Mouse (Mus musculus) hindbrain, embryonic 12.5 days (tissue): ENCODE measurements around the gene Orc4. TPM values are rescaled to one million over a fixed set of nuclear protein-coding genes. Genes with fewer than 3 reads are reported as not detected.
A peak's percentile ranks its signal among the peaks of the same experiment; 100 is the strongest.
"Not testable (repeated sequence)": the region's sequence is repeated elsewhere in the genome, so short reads cannot be mapped to it uniquely, and the experiment has no call there.

Experiments used
- ATAC-seq: fragments of 200-750 bp; cut with Nextera tagmentation; 2 replicates; pipeline ENCODE4 v1.8.0; 2017; ENCODE audit warnings: moderate TSS enrichment; ENCODE audit not compliant: low FRiP score
- H3K27ac ChIP-seq: fragments of 300-500 bp; sonication (generic); 2 replicates; pipeline ENCODE4 v1.5.1; 2016; ENCODE audit warnings: mild to moderate bottlenecking
- H3K27me3 ChIP-seq: fragments of 300-500 bp; sonication (generic); 2 replicates; pipeline ENCODE4 v1.6.1; 2016; ENCODE audit warnings: mild to moderate bottlenecking
- H3K36me3 ChIP-seq: fragments of 300-500 bp; sonication (generic); 2 replicates; pipeline ENCODE4 v1.6.1; 2016; ENCODE audit warnings: mild to moderate bottlenecking
- H3K4me1 ChIP-seq: fragments of 300-500 bp; sonication (generic); 2 replicates; pipeline ENCODE4 v1.6.1; 2016
- H3K4me2 ChIP-seq: fragments of 300-500 bp; sonication (generic); replicated peaks from 2 replicates; pipeline ENCODE4 v1.6.1; 2016; ENCODE audit warnings: mild to moderate bottlenecking
- H3K4me3 ChIP-seq: fragments of 300-500 bp; sonication (generic); 2 replicates; pipeline ENCODE4 v1.5.1; 2016; ENCODE audit warnings: mild to moderate bottlenecking
- H3K9ac ChIP-seq: fragments of 300-500 bp; sonication (generic); 2 replicates; pipeline ENCODE4 v1.6.1; 2016; ENCODE audit warnings: mild to moderate bottlenecking, moderate library complexity
- H3K9me3 ChIP-seq: fragments of 300-500 bp; sonication (generic); replicated peaks from 2 replicates; pipeline ENCODE4 v1.6.1; 2016; ENCODE audit warnings: mild to moderate bottlenecking
- WGBS: fragments of 180-500 bp; shearing (Covaris S2); methylation state at CpG from one replicate; pipeline ENCODE4 v1.1.7; 2016; 5-methylcytosine and 5-hydroxymethylcytosine counted together
- polyA plus RNA-seq: library from polyadenylated mRNA; unstranded; fragments of >200 nt; fragmentation: Nextera tagmentation; extraction: Ambion mirVana; gene quantifications from 2 replicates; pipeline ENCODE4 v1.2.1, GENCODE M21; 2016

Gene Orc4
- polyA plus RNA-seq, 1 experiment from 2014 or later, result 108 TPM

GRCm38 (mm10) chr2:48885945-48886344 lies 64.1 kb downstream of the Orc4 start:
- Histone ChIP-seq H3K4me1 (0 out of 2 replicates have a peak, but pooled peaks cover 3% of the 10 kb centered on the region), H3K27ac (0 out of 2 replicates have a peak overlapping the region, but pooled peaks have one; percentile 9), H3K4me3 (no peak overlapping the region), H3K9ac (no peak overlapping the region), H3K4me2 (no peak overlapping the region), H3K27me3 (no peaks in the 10 kb centered on the region), H3K9me3 (no peaks in the 10 kb centered on the region), H3K36me3 (no peaks in the 10 kb centered on the region)
- peak; percentile 71 for ATAC-seq

GRCm38 (mm10) chr2:48868199-48868913 lies 81.7 kb downstream of the Orc4 start:
- WGBS, result 86% methylated on average over 5 of the region's 5 CpGs
- no peak overlapping the region for H3K4me3 ChIP-seq
- H3K4me1 ChIP-seq, result 0 out of 2 replicates have a peak, but pooled peaks cover 3% of the 10 kb centered on the region
- no peak overlapping the region for H3K9ac ChIP-seq
- H3K27ac ChIP-seq, result no peak overlapping the region
- H3K9me3 ChIP-seq, result no peaks in the 10 kb centered on the region
- H3K4me2 ChIP-seq, result no peak overlapping the region
- no peaks in the 10 kb centered on the region for H3K27me3 ChIP-seq
- H3K36me3 ChIP-seq, result no peaks in the 10 kb centered on the region
- no peak for ATAC-seq

GRCm38 (mm10) chr2:48865596-48865995 lies 84.5 kb downstream of the Orc4 start:
- H3K27me3 ChIP-seq, H3K9ac ChIP-seq, H3K27ac ChIP-seq, H3K4me1 ChIP-seq, H3K36me3 ChIP-seq, H3K9me3 ChIP-seq, H3K4me2 ChIP-seq, H3K4me3 ChIP-seq, ATAC-seq: not testable (repeated sequence)
- WGBS, result 94% methylated on average over 6 of the region's 6 CpGs

Other genes starting within 250 kb of the Orc4 start
- 46.6 and 51.1 TPM in 2 replicates for gene Acvr2a, start 136.2 kb downstream of the Orc4 start, polyA plus RNA-seq
- 37.4 and 49.1 TPM in 2 replicates for gene Mbd5, start 769 bp downstream of the Orc4 start, polyA plus RNA-seq